Mouse (Mus musculus) hindbrain, embryonic 15.5 days (tissue): ENCODE data around the gene Gpd1. TPM values are rescaled to one million over a fixed set of nuclear protein-coding genes. Genes with fewer than 3 reads are reported as not detected.
"Not testable (repeated sequence)": the region's sequence is repeated elsewhere in the genome, so short reads cannot be mapped to it uniquely, and the experiment has no call there.

Experiments used
- ATAC-seq: fragments of 200-750 bp; cut with Nextera tagmentation; 2 replicates; pipeline ENCODE4 v1.8.0; 2017; ENCODE audit warnings: low read depth, moderate number of reproducible peaks, moderate TSS enrichment; ENCODE audit not compliant: low FRiP score
- H3K27ac ChIP-seq: fragments of 300-500 bp; sonication (generic); replicated peaks from 2 replicates; pipeline ENCODE4 v1.5.1; 2015; ENCODE audit warnings: mild to moderate bottlenecking, inconsistent platforms
- H3K27me3 ChIP-seq: fragments of 300-500 bp; sonication (generic); 2 replicates; pipeline ENCODE4 v1.6.1; 2015; ENCODE audit warnings: control low read depth, inconsistent platforms
- H3K36me3 ChIP-seq: fragments of 300-500 bp; sonication (generic); 2 replicates; pipeline ENCODE4 v1.6.1; 2015; ENCODE audit warnings: control low read depth, inconsistent platforms
- H3K4me1 ChIP-seq: fragments of 300-500 bp; sonication (generic); replicated peaks from 2 replicates; pipeline ENCODE4 v1.6.1; 2015; ENCODE audit warnings: control low read depth, inconsistent platforms
- H3K4me2 ChIP-seq: fragments of 300-500 bp; sonication (generic); 2 replicates; pipeline ENCODE4 v1.6.1; 2015; ENCODE audit warnings: moderate library complexity, mild to moderate bottlenecking, inconsistent platforms
- H3K4me3 ChIP-seq: fragments of 300-500 bp; sonication (generic); 2 replicates; pipeline ENCODE4 v1.5.1; 2015; ENCODE audit warnings: mild to moderate bottlenecking, inconsistent platforms
- H3K9ac ChIP-seq: fragments of 300-500 bp; sonication (generic); 2 replicates; pipeline ENCODE4 v1.6.1; 2015; ENCODE audit warnings: inconsistent platforms
- H3K9me3 ChIP-seq: fragments of 300-500 bp; sonication (generic); 2 replicates; pipeline ENCODE4 v1.6.1; 2016; ENCODE audit warnings: control low read depth, inconsistent platforms
- WGBS: fragments of 180-500 bp; shearing (Covaris S2); methylation state at CpG from one replicate; pipeline ENCODE4 v1.1.7; 2015; 5-methylcytosine and 5-hydroxymethylcytosine counted together
- polyA plus RNA-seq: library from polyadenylated mRNA; unstranded; fragments of >200 nt; fragmentation: Nextera tagmentation; extraction: Ambion mirVana; gene quantifications from 2 replicates; pipeline ENCODE4 v1.2.1, GENCODE M21; 2015

Gene Gpd1
- polyA plus RNA-seq, 1 experiment from 2014 or later: 4.7 TPM

- Histone ChIP-seq H3K4me1 (peaks cover 29% of the 10 kb centered on the region), H3K27ac (peak within 1 kb of the TSS; percentile 89), H3K9ac (peak within 1 kb of the TSS; percentile 98), H3K4me3 (peak within 1 kb of the TSS; percentile 96), H3K4me2 (peak within 1 kb of the TSS; percentile 76), H3K27me3 (no peaks in the 10 kb centered on the region), H3K9me3 (no peaks in the 10 kb centered on the region), H3K36me3 (peaks cover 22% of the 10 kb centered on the region)
- WGBS: under 1% methylated on average over 68 of the region's 68 CpGs
- peak; percentile 96 for ATAC-seq
Observed at GRCm38 (mm10) chr15:99725341-99726155, 8.2 kb downstream of the Gpd1 start, which contains the start of gene Cox14. TSS of gene Cox14 (plus strand) at chr15:99725618.

DNA sequence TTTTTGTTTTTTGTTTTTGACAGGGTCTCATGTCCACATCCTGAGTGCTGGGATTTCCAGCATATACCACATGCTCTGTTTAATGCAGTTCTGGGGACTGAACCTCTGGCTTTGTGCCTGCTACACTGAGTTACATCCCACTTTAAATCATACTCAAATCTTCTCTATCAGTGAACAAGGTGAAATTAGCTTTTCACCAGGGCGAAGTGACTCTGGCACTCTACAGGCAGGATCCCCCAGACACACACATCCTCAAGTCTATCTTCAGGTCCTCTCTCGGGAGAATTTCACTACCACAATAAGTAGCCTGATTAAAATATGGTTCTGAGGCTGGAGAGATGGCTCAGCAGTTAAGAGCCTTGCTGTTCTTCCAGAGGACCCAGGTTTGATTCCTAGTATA, 9.2 kb downstream of the Gpd1 start:
- 81% methylated on average over 2 of the region's 2 CpGs for WGBS
- Histone ChIP-seq H3K4me2 (peak overlapping the region; percentile 76), H3K4me3 (peak overlapping the region; percentile 96), H3K27ac (peak overlapping the region; percentile 89), H3K9ac (peak overlapping the region; percentile 98), H3K27me3 (no peaks in the 10 kb centered on the region), H3K36me3 (peaks cover 23% of the 10 kb centered on the region), H3K9me3 (no peaks in the 10 kb centered on the region), H3K4me1 (peaks cover 29% of the 10 kb centered on the region)
- ATAC-seq: no peak

- not testable (repeated sequence) for H3K4me3 ChIP-seq, H3K9ac ChIP-seq, H3K9me3 ChIP-seq, ATAC-seq, H3K27me3 ChIP-seq, H3K27ac ChIP-seq
- H3K4me1 ChIP-seq: peaks cover 29% of the 10 kb centered on the region
- 90% methylated on average over 4 of the region's 5 CpGs for WGBS
- H3K36me3 ChIP-seq: peaks cover 23% of the 10 kb centered on the region
- H3K4me2 ChIP-seq: peak overlapping the region; percentile 76; the same call in 1 of the 2 replicates
Observed at GRCm38 (mm10) chr15:99727039-99727438, 9.7 kb downstream of the Gpd1 start.

DNA sequence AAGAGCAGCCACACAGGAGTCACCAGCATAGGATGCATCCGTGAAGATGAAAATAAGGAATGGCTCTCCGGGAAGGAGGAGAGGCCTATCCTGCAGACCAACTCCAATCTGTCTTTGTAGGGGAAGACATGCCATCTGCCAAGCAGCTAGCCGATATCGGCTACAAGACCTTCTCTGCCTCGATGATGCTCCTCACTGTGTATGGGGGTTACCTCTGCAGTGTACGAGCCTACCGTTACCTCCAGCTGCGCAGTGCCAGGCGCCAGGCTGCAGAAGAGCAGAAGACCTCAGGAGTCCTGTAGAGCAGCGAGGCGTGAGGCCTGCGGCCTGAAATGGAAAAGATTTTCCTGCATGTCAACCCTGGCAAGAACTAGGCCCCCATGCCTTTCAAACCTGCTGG, 10.2 kb downstream of the Gpd1 start:
- Histone ChIP-seq H3K4me1 (peaks cover 29% of the 10 kb centered on the region), H3K27me3 (no peaks in the 10 kb centered on the region), H3K36me3 (peaks cover 25% of the 10 kb centered on the region), H3K27ac (no peak overlapping the region), H3K9ac (no peak overlapping the region), H3K4me2 (no peak overlapping the region), H3K4me3 (no peak overlapping the region), H3K9me3 (no peaks in the 10 kb centered on the region)
- no peak for ATAC-seq
- WGBS: 95% methylated on average over 12 of the region's 12 CpGs

- H3K4me2 ChIP-seq: no peak overlapping the region
- H3K9me3 ChIP-seq: no peaks in the 10 kb centered on the region
- peaks cover 23% of the 10 kb centered on the region for H3K4me1 ChIP-seq
- H3K36me3 ChIP-seq: peaks cover 31% of the 10 kb centered on the region
- H3K27me3 ChIP-seq: no peaks in the 10 kb centered on the region
- no peak overlapping the region for H3K9ac ChIP-seq
- WGBS: 95% methylated on average over 5 of the region's 5 CpGs
- no peak for ATAC-seq
- no peak overlapping the region for H3K27ac ChIP-seq
- H3K4me3 ChIP-seq: no peak overlapping the region
Observed at GRCm38 (mm10) chr15:99728211-99728610, 10.9 kb downstream of the Gpd1 start.

GRCm38 (mm10) chr15:99729056-99729783, 11.9 kb downstream of the Gpd1 start:
- Histone ChIP-seq H3K9me3 (no peaks in the 10 kb centered on the region), H3K4me1 (peaks cover 13% of the 10 kb centered on the region), H3K27me3 (no peaks in the 10 kb centered on the region), H3K9ac (no peak overlapping the region), H3K4me3 (no peak overlapping the region), H3K36me3 (peaks cover 36% of the 10 kb centered on the region), H3K4me2 (no peak overlapping the region), H3K27ac (no peak overlapping the region)
- WGBS: 94% methylated on average over 4 of the region's 4 CpGs
- ATAC-seq: no peak

DNA sequence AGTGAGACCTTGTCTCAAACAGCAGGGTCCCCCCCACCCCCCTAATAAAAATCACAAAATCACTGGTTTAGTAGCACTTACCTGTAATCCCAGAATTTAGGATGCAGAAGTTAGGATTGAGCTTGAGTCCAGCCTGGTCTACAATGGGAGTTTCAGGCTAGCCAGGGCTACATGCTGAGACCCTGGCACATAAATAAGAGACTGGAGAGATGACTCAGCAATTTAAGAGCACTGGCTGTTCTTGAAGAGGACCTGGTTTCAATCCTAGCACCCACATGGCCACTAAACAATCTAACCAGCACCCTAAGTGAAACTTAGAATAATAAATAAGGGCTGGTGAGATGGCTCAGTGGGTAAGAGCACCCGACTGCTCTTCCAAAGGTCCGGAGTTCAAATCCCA, 13.9 kb downstream of the Gpd1 start:
- Histone ChIP-seq H3K27me3 (no peaks in the 10 kb centered on the region), H3K36me3 (peaks cover 46% of the 10 kb centered on the region), H3K4me2 (no peak overlapping the region), H3K4me1 (peaks cover 6% of the 10 kb centered on the region), H3K9ac (no peak overlapping the region), H3K9me3 (no peaks in the 10 kb centered on the region), H3K27ac (no peak overlapping the region), H3K4me3 (no peak overlapping the region)
- ATAC-seq: no peak
- WGBS: 100% methylated on average over 2 of the region's 2 CpGs

- no peak overlapping the region for H3K9ac ChIP-seq
- peaks cover 50% of the 10 kb centered on the region for H3K36me3 ChIP-seq
- H3K27me3 ChIP-seq: no peaks in the 10 kb centered on the region
- 97% methylated on average over 3 of the region's 3 CpGs for WGBS
- H3K9me3 ChIP-seq: no peaks in the 10 kb centered on the region
- H3K4me2 ChIP-seq: no peak overlapping the region
- H3K27ac ChIP-seq: no peak overlapping the region
- no peak overlapping the region for H3K4me3 ChIP-seq
- peaks cover 1% of the 10 kb centered on the region for H3K4me1 ChIP-seq
- ATAC-seq: no peak
Observed at GRCm38 (mm10) chr15:99731678-99732077, 14.4 kb downstream of the Gpd1 start.

GRCm38 (mm10) chr15:99733186-99733585, 15.9 kb downstream of the Gpd1 start:
- H3K9me3 ChIP-seq: no peaks in the 10 kb centered on the region
- 96% methylated on average over 5 of the region's 5 CpGs for WGBS
- H3K27ac ChIP-seq: no peak overlapping the region
- H3K4me2 ChIP-seq: no peak overlapping the region
- no peaks in the 10 kb centered on the region for H3K4me1 ChIP-seq
- peaks cover 56% of the 10 kb centered on the region for H3K36me3 ChIP-seq
- ATAC-seq: no peak
- no peak overlapping the region for H3K4me3 ChIP-seq
- H3K27me3 ChIP-seq: no peaks in the 10 kb centered on the region
- H3K9ac ChIP-seq: no peak overlapping the region

DNA sequence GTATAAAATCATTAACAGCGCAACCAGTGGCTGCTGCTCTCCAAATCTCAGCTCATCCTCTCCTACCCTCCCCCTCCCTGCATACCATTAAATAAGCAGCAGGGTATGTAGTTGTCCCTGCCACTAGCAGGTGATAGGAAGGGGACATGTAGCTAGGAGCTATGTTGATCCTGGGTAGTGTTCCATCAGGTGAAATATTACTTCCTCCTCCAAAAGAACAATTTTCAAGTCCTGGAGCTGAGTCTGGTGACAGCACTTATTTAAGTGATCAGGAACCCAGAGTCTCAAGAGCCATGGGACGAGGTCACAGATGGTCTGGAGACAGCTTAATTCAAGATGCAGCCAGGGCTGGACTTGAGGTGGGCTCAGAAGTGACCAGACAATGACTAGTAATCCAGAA, 18.3 kb downstream of the Gpd1 start:
- H3K27me3 ChIP-seq: no peaks in the 10 kb centered on the region
- H3K9ac ChIP-seq: no peak overlapping the region
- H3K27ac ChIP-seq: no peak overlapping the region
- no peak overlapping the region for H3K4me3 ChIP-seq
- no peaks in the 10 kb centered on the region for H3K9me3 ChIP-seq
- no peak overlapping the region for H3K4me2 ChIP-seq
- 98% methylated on average over 2 of the region's 2 CpGs for WGBS
- H3K36me3 ChIP-seq: peaks cover 67% of the 10 kb centered on the region
- no peaks in the 10 kb centered on the region for H3K4me1 ChIP-seq
- no peak for ATAC-seq

- no peak for ATAC-seq
- Histone ChIP-seq H3K4me1 (no peaks in the 10 kb centered on the region), H3K9ac (no peak overlapping the region), H3K36me3 (peaks cover 67% of the 10 kb centered on the region), H3K27ac (no peak overlapping the region), H3K27me3 (no peaks in the 10 kb centered on the region), H3K9me3 (no peaks in the 10 kb centered on the region), H3K4me2 (no peak overlapping the region), H3K4me3 (no peak overlapping the region)
- WGBS: 94% methylated on average over 11 of the region's 11 CpGs
Observed at GRCm38 (mm10) chr15:99736675-99737074, 19.4 kb downstream of the Gpd1 start.

DNA sequence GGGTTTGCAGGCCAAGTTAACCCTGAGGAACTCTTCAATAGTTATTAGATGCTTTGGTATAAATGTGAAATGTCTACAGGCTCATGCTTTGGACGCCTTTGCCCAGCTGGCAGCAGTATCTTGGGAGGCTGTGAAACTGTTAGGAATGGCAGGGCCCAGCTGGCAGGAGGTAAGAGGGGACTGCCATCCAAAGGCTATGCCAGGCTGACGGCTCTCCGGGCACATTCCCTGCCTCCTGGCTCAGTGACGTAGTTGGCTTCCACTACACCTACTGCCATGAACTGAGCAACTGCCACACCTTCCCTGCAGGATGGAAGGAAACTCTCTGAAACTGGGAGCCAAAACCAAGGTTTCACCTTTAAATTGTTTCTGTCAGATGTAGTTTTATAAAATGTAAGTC, 22.9 kb downstream of the Gpd1 start:
- no peaks in the 10 kb centered on the region for H3K9me3 ChIP-seq
- no peak for ATAC-seq
- no peaks in the 10 kb centered on the region for H3K27me3 ChIP-seq
- no peaks in the 10 kb centered on the region for H3K4me1 ChIP-seq
- 93% methylated on average over 4 of the region's 4 CpGs for WGBS
- H3K4me2 ChIP-seq: no peak overlapping the region
- H3K36me3 ChIP-seq: peaks cover 69% of the 10 kb centered on the region
- H3K9ac ChIP-seq: no peak overlapping the region
- H3K4me3 ChIP-seq: no peak overlapping the region
- no peak overlapping the region for H3K27ac ChIP-seq
